Mouse (Mus musculus) large intestine, adult 2 months (tissue): Measurements from ENCODE around the gene Cutc. TPM values are rescaled to one million over a fixed set of nuclear protein-coding genes. Genes with fewer than 3 reads are reported as not detected.

Source experiments
- DNase-seq: peaks from one replicate; pipeline ENCODE4 v3.0.0-alpha.2; 2012; ENCODE audit warnings: low read depth, low spot score
- WGBS: fragments of 180-500 bp; shearing (Covaris S2); methylation state at CpG from one replicate; pipeline ENCODE4 v1.1.7; 2018; 5-methylcytosine and 5-hydroxymethylcytosine counted together
- polyA plus RNA-seq: library from polyadenylated mRNA; depleted of rRNA; stranded (reverse); fragments of >200 nt; gene quantifications from 2 replicates; pipeline ENCODE4 v1.2.3, GENCODE M21; 2012; rRNA removed

Cutc gene
- polyA plus RNA-seq, 1 experiment, result 9.3 TPM

DNA sequence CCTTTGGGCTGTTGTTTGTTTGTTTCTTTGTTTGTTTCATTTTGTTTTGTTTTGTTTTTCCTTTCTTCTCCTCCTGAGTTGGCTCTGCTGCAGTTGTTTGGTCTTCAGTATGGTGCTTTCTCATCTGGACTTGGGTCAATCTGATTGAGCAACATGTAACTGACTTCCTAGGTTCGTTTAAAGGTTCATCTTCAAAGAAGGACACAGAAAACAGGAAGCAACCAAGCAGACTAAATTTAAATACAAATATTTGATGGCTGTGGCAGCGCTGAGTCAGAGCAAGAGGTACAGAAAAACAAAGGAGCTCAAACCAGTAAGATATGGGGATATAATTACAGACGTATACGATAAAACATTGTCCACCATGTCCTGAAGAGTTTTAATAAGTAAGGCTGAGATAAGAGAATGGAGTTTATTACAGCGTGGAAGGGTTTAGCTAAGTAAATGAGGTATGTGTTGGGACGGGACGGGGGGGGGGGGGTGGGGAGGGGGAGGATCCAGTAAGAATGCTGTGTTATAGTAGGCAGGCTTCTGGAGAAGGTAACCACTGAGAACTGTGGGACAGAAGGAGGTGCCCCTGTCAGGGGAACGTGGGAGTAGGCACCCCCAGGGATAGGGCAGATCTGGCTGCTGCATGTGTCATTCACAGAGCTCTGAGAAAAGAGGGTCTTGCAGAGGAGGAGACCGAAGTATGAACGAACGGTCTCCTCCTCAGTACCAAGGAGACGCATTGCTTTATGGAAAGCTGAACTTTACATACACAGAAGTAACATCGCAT, 33.6 kb downstream of the Cutc start:
- WGBS, result 59% methylated on average over 13 of the region's 13 CpGs
- DNase-seq, result no peak

DNA sequence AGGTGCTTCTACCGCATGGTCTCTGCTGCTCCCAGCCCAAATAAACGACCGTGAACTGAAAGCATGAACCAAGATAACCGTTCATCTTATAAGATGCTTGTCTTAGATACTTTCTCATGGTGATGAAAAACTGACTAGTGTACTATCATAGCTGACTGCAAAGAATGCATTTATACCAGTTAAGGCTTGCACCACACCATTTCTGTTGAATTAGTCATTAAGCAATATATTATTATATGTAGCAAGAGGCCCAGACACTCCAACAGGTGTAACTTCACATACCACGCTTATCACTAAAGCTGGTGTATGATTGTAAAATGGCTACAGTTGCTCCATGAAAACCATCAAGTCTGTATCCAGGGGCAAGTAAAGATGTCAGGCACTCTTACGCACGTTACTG, 37.0 kb downstream of the Cutc start:
- WGBS, result 68% methylated on average over 7 of the region's 7 CpGs

DNA sequence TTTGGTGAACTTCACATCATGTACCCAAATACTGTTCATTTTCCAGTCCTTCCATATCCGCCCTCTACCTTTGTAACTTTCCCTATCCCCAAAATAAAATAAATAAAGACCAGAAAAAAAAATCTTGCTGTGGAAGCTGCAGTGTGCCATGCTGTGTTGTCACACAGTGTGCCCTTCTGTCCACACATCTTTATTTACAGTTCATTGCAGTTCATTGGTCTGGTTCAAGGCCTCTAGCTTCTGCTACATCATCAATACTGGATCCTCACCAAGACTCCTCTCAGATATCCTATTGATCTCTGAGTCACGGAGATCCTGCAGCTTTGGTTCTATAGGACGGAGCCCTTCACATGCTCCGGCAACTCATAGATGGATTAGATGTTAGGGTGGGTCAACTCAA, 39.7 kb downstream of the Cutc start:
- WGBS, result 92% methylated on average over 4 of the region's 4 CpGs
- DNase-seq, result no peak

More for the DNA sequence above, 37.0 kb downstream of the Cutc start:
- no peak for DNase-seq

DNA sequence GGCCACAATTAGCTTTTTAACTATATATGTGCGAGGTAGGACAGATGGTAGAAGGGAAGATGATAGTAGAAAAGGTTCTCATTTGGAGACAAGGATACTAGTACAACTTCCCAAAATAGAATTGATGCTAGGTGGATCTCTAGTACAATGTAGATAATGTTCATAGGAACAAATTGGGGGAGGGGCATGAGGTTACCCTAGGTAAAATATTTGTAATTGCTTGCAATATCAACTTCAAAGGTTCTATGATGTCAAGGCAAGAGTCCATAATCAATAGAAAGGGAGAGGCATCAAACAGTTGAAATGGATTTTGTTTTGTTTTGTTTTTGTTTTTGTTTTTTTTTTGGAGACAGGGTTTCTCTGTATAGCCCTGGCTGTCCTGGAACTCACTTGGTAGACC, 41.2 kb downstream of the Cutc start:
- no peak for DNase-seq
- WGBS, result 92% methylated on average over 1 of the region's 1 CpGs

DNA sequence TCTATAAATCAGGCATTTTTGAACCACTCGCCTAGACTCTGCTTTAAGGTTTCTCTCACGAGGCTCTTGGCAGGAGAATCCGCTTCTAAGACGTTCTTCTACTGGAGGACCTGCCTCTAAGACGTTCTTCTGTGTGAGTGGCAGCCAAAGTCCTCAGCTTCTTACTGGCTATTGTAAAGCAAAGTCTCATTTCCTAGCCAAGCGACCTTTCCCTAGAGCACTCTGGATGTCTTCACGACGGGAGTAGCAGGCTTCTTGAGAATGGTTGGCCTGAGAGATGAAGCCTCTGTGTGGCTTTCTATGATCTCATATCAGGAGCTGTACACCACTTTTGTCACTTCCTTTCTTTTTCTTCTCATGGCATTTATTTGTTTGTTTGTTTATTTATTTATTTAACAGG, 42.7 kb downstream of the Cutc start:
- no peak for DNase-seq
- 74% methylated on average over 8 of the region's 8 CpGs for WGBS

DNA sequence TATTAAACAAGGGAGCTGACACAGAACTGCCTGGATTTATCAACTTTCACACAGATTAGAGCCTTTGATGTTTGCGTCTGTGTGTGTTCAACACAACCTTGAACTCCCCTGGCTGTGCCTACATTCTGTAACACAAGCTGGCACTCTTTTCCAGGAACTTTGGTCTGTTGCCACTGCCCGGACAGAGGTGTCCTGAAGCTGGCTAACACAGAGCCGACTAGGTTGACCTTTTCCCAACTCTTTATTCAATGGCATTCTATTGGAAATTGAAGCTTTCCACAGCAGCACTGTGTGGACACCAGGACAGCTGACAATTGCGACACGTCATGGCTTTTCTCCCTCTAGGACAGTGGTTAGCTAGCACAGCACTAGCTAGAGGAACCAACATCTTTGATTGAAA, 44.4 kb downstream of the Cutc start:
- 44% methylated on average over 5 of the region's 5 CpGs for WGBS
- DNase-seq, result no peak

DNA sequence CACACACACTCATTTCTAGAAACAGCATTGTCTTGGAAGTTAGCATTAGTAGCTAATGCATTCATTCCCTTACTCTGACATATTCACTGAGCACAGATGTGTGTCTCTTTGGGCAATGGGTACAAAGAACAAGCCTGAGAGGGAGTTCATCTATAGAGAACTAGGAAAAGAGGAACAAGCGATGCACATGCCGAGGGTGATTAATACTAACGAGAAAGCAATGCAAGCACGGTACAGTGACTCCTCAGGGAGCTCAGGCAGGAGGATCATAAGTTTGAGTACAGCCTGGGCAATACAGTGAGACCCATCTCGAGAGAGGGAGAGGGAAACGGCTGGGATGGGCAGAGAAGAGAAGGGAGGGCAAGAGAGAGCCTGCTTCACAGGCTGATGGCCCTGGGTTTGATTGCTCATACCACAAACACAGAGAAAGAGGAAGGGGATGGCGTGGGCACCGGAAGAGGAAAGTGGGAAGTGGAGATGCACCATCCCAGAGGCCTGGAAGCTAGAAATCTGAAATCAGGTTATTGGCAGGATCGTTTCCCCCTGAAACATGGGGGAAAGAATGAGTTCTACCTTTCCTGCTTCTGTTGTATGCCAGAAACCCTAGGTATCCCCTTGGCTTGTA, 48.7 kb downstream of the Cutc start:
- WGBS, result 72% methylated on average over 9 of the region's 9 CpGs
- no peak for DNase-seq

DNA sequence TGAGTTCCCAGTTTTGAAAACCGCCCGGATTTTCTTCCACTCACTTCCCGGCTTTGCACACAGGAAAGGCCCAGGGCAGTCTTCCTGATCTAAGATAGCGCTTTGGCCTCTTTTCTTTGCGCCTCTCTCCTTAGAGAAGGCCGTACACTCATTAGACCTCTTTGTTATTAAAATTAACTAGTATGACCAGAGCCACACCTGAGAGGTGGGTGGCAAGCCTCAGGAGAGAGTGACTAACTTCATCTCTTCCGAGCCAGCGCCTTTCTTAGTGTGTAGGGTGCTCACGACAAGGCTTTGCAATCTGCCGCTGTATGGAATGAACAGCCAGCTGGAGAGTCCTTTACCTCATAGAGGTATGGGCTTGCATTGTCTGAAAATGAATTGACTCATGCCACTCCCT, 51.1 kb downstream of the Cutc start:
- 90% methylated on average over 10 of the region's 10 CpGs for WGBS
- no peak for DNase-seq

DNA sequence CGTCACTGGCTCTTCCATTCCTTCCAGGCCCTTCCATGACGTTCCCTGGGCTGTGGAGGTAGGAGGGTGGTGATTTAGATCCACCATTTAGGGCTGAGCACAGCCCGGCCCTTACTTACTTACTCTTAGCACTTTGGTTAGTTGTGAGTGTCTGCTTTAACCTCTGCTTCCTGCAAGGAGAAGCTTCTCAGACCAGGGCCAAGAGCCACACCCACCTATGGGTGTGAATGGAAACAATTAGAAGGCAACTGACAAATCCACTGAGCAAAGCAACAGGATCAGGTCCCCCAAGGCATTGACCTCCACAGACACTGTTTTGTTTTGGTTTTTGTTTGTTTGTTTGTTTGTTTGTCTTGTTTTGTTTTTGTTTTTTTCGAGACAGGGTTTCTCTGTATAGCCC, 56.5 kb downstream of the Cutc start:
- DNase-seq, result no peak
- WGBS, result 39% methylated on average over 4 of the region's 4 CpGs

DNA sequence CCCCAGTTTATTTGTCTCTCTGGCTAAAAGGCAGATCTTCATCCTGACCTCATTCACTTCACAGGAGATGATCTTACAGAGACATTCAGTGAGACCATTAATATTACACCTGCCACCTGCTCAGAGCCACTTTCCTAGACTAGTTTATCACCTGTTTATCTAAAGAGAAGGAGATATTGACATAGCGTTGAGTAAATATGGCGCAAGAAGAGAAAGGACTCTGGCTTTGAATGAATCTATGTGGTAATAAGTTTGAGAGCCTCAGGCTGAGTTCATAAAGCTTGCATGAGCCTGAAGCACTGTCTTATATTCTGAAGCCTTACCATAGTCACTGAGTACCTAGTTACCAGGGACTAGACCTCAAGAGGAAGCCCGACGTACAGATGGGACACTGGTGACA, 58.6 kb downstream of the Cutc start:
- DNase-seq, result no peak
- WGBS, result 34% methylated on average over 4 of the region's 4 CpGs

DNA sequence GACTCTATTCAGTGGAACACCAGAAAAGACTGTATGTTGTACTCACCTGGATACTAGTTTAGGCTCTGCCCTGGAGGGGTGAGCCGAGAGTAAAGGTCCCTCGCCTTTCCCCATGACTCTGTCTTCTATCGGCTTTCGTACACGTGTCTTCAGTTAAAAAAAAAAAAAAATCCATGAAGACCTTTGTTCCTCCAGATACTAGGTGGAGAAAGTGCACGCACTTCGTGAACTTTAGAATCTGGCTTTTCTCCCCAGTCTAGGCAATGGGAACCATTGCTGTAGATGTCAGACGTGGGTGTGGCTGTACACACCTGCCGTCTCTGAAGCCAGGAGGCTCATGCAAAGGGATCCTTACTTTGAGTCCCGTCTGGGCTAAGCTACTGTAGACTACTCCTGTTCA, 60.5 kb downstream of the Cutc start:
- WGBS, result 46% methylated on average over 10 of the region's 10 CpGs
- no peak for DNase-seq

DNA sequence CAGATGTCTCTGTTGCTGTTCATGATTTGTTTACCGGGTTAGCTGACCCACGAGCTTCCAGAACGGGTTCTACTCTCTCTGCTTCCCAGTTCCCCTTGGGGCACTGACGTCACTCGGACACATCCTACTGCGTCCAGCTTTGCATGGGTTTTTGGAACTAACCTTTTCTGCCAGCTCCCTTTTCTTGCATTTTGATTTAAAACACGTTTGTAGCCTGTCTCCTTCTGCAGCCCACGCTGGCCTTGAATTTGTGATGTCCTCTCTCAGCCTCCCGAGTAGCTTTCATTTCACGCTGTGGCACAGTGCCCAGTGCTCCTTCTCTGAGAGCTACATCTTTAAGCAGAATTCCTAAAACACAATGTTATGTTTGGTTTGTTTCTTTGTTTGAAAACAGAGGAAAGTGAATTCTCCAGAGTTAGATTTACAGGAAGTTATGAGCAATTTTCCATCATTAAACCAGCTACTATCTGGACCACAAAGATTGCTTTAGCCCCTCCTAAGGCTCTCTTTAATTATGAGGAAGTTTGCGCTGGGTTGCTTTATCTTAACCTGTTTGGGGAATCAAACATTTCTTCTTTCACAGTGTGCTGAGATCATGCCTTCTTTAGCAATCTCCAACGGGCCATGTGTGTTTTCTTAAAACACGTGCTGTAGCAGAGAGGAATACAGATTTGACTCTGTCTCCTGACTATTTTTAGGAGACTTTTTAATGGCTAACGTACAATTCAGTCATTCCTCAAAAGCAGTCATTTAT, 63.0 kb downstream of the Cutc start:
- 11% methylated on average over 14 of the region's 14 CpGs for WGBS
- DNase-seq, result no peak

Other genes with a start within 250 kb of the Cutc start
- gene Got1, start 228.4 kb upstream of the Cutc start, polyA plus RNA-seq, result 53.4 and 74.3 TPM in 2 replicates
- gene Nkx2-3, start 140.7 kb upstream of the Cutc start, polyA plus RNA-seq, result 9.1 and 11.7 TPM in 2 replicates
- gene Slc25a28, start 78.1 kb upstream of the Cutc start, polyA plus RNA-seq, result 66.6 and 94.4 TPM in 2 replicates
- gene Entpd7, start 63.3 kb upstream of the Cutc start, polyA plus RNA-seq, result 9.6 and 26.0 TPM in 2 replicates
- gene Cox15, start within 50 bp of the Cutc start, polyA plus RNA-seq, result 13.0 and 15.8 TPM in 2 replicates
- gene Abcc2, start 29.2 kb downstream of the Cutc start, polyA plus RNA-seq, result 6.2 and 50.4 TPM in 2 replicates
- gene Dnmbp, start 187.2 kb downstream of the Cutc start, polyA plus RNA-seq, result 42.1 and 59.0 TPM in 2 replicates
- 1.4 and 2.4 TPM in 2 replicates for gene Cpn1, start 233.6 kb downstream of the Cutc start, polyA plus RNA-seq